Comparison of ENCODE assay signal across 18 mouse cellular contexts in the genomic region with DNA sequence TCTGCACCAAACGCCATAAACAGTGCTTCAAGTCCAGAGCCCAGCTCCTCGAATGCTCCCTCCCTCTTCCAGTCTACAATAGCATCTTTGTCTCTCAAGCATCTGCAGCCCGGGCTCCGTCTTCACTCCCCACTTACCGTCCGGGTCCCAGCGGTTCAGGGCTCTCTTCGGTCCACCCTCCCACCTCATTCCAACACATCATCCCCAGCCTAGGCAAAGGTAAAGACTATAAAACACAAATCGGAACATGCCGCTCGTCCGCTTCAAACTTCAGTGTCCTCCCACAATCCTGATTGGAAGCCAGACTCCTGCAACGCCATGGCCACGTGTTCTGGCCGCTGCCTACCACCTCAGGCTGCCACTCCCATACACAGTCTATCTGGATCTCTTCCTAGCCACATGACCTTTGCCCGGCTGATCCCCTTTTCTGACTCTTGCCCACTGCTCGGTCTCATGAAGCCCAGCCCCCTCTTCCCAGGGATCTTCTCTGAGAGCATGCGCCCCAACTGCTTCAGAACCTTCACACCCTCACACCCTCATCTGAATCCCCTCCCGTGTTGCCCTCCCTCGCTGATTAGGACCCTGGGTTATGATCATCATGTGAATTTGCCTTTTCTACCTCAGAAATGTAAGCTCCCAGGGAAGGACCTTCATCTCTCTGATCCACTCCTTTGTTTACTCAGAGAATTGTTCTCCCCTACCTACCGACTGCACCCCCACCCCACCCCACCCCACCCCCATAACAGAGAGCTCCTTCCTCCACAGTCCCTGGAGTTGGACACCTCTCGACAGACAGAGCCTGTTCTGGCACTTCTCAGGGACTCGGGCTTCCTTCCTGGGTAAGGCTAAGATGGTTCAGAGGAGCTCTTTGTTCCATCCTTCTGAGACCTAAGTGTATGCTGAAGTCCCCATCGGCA. TPM values are rescaled to one million over a fixed set of nuclear protein-coding genes. Genes with fewer than 3 reads are reported as not detected.
DNase-seq lines count a peak whose midpoint lies in the region; ATAC-seq lines count a peak whose summit lies in the region.
"Had no signal": no experiment of that assay in that cellular context is flagged by ENCODE, and none has a peak within 500 bp of the region (broad histone marks: within the 10 kb centered on the region; RNA-seq: fewer than 3 reads in every experiment).

No protein-coding gene starts in this region.

- no peak overlapping the region for H3K9ac ChIP-seq in liver, embryonic 15.5 days
- no peak overlapping the region for H3K9ac ChIP-seq in liver, embryonic 11.5 days (ENCODE audit: low read depth, low read length)
- H3K9ac ChIP-seq in intestine, embryonic 16.5 days (ENCODE audit: low read depth, low read length): peak overlapping the region; percentile 65
- no peak overlapping the region for H3K9ac ChIP-seq in limb, embryonic 13.5 days
- H3K9ac ChIP-seq: forebrain, embryonic 12.5 days; neural tube, embryonic 13.5 days had no signal

- no peaks in the 10 kb centered on the region for H3K36me3 ChIP-seq in liver, embryonic 15.5 days (replicated peaks)
- H3K36me3 ChIP-seq in liver, embryonic 11.5 days (ENCODE audit: control insufficient read depth, insufficient read depth, low read length): no peaks in the 10 kb centered on the region
- no peaks in the 10 kb centered on the region for H3K36me3 ChIP-seq in intestine, embryonic 16.5 days (ENCODE audit: control insufficient read depth, insufficient read depth, low read length)
- H3K36me3 ChIP-seq in limb, embryonic 13.5 days: no peaks in the 10 kb centered on the region
- H3K36me3 ChIP-seq: forebrain, embryonic 12.5 days; neural tube, embryonic 13.5 days had no signal

- no peak overlapping the region for H3K27ac ChIP-seq in liver, embryonic 15.5 days (replicated peaks)
- no peak overlapping the region for H3K27ac ChIP-seq in liver, embryonic 11.5 days (ENCODE audit: low read depth, low read length)
- peak overlapping the region; percentile 85 for H3K27ac ChIP-seq in intestine, embryonic 16.5 days (ENCODE audit: low read length)
- H3K27ac ChIP-seq in limb, embryonic 13.5 days: no peak overlapping the region
- H3K27ac ChIP-seq: forebrain, embryonic 12.5 days; neural tube, embryonic 13.5 days had no signal

- peak; percentile 28; the same call in 1 of the 2 replicates for ATAC-seq in liver, embryonic 15.5 days (ENCODE audit: insufficient read depth)
- no peak for ATAC-seq in liver, embryonic 11.5 days (replicated peaks; ENCODE audit: low FRiP score)
- peak; percentile 84 for ATAC-seq in intestine, embryonic 16.5 days
- ATAC-seq in limb, embryonic 13.5 days (ENCODE audit: low FRiP score, low read depth): 0 out of 2 replicates have a peak, but pooled peaks have one; percentile 20
- ATAC-seq: hindbrain, embryonic 16.5 days; Patski had no signal

- H3K9me3 ChIP-seq in liver, embryonic 15.5 days (replicated peaks): no peaks in the 10 kb centered on the region
- H3K9me3 ChIP-seq in liver, embryonic 11.5 days (ENCODE audit: control insufficient read depth, low read length): no peaks in the 10 kb centered on the region
- no peaks in the 10 kb centered on the region for H3K9me3 ChIP-seq in intestine, embryonic 16.5 days (ENCODE audit: control insufficient read depth, low read length)
- H3K9me3 ChIP-seq in limb, embryonic 13.5 days: no peaks in the 10 kb centered on the region
- H3K9me3 ChIP-seq: forebrain, embryonic 12.5 days; megakaryocyte, embryonic 14.5 days; neural tube, embryonic 13.5 days had no signal

- no peak overlapping the region for H3K4me2 ChIP-seq in liver, embryonic 15.5 days
- H3K4me2 ChIP-seq in liver, embryonic 11.5 days: no peak overlapping the region
- peak overlapping the region; percentile 44 for H3K4me2 ChIP-seq in intestine, embryonic 16.5 days (ENCODE audit: low read depth, low read length)
- peak overlapping the region; percentile 11; the same call in 1 of the 2 replicates for H3K4me2 ChIP-seq in limb, embryonic 13.5 days (replicated peaks)
- H3K4me2 ChIP-seq: forebrain, embryonic 12.5 days; neural tube, embryonic 13.5 days had no signal

- WGBS in liver, embryonic 15.5 days (ENCODE audit: insufficient replicate concordance): 64% methylated on average over 24 of the region's 24 CpGs
- 73% methylated on average over 24 of the region's 24 CpGs for WGBS in liver, embryonic 11.5 days
- 49% methylated on average over 24 of the region's 24 CpGs for WGBS in intestine, embryonic 16.5 days
- 66% methylated on average over 24 of the region's 24 CpGs for WGBS in limb, embryonic 13.5 days

- no peaks in the 10 kb centered on the region for H3K27me3 ChIP-seq in liver, embryonic 15.5 days
- no peaks in the 10 kb centered on the region for H3K27me3 ChIP-seq in liver, embryonic 11.5 days (replicated peaks; ENCODE audit: control insufficient read depth, insufficient read depth, low read length)
- H3K27me3 ChIP-seq in intestine, embryonic 16.5 days (replicated peaks; ENCODE audit: control insufficient read depth, insufficient read depth, low read length): no peaks in the 10 kb centered on the region
- H3K27me3 ChIP-seq in limb, embryonic 13.5 days: no peaks in the 10 kb centered on the region
- H3K27me3 ChIP-seq: forebrain, embryonic 12.5 days; neural tube, embryonic 13.5 days; Patski had no signal

- peaks cover 7% of the 10 kb centered on the region; the same call in 1 of the 2 replicates for H3K4me1 ChIP-seq in liver, embryonic 15.5 days (replicated peaks)
- H3K4me1 ChIP-seq in liver, embryonic 11.5 days (replicated peaks; ENCODE audit: control insufficient read depth, insufficient read depth, low read length): no peaks in the 10 kb centered on the region
- H3K4me1 ChIP-seq in intestine, embryonic 16.5 days (ENCODE audit: control insufficient read depth, insufficient read depth, low read length): peaks cover 27% of the 10 kb centered on the region
- H3K4me1 ChIP-seq in limb, embryonic 13.5 days: peaks cover 16% of the 10 kb centered on the region

- peak; percentile 95 for DNase-seq in heart, adult 11 months
- DNase-seq in heart, adult 9 months (ENCODE audit: low spot score in 2 of 2): no peak
- no peak for DNase-seq in liver, embryonic 11.5 days (ENCODE audit: low spot score)
- no peak for DNase-seq in urinary bladder, postnatal 10 days (ENCODE audit: low spot score)
- no peak for DNase-seq in urinary bladder, adult 18-20 months (ENCODE audit: low spot score in 2 of 2)
- DNase-seq: cerebellum, adult 18-20 months; heart, postnatal 10 days; lung, postnatal 10 days; thymus, postnatal 4 days had no signal

- no peak overlapping the region for H3K4me3 ChIP-seq in liver, embryonic 15.5 days (replicated peaks)
- no peak overlapping the region for H3K4me3 ChIP-seq in liver, embryonic 11.5 days (ENCODE audit: low read depth, low read length)
- peak overlapping the region; percentile 43 for H3K4me3 ChIP-seq in intestine, embryonic 16.5 days (ENCODE audit: low read length)
- no peak overlapping the region for H3K4me3 ChIP-seq in limb, embryonic 13.5 days
- H3K4me3 ChIP-seq: forebrain, embryonic 12.5 days; megakaryocyte, embryonic 14.5 days; neural tube, embryonic 13.5 days had no signal

RNA-seq across cellular contexts. Expression of a gene that starts 3.4 kb away (rescaled TPM):
- 0.20 TPM in 1 of 2 replicates, not detected in the other for polyA plus RNA-seq in liver, embryonic 15.5 days (2015; fragmentation: Nextera tagmentation; extraction: Ambion mirVana)
- not detected in 2 replicates for polyA plus RNA-seq in liver, embryonic 11.5 days (2014; fragmentation: Nextera tagmentation; extraction: Ambion mirVana)
- 274 and 322 TPM in 2 replicates for polyA plus RNA-seq in intestine, embryonic 16.5 days (2015; fragmentation: Nextera tagmentation; extraction: Ambion mirVana)
- polyA plus RNA-seq in limb, embryonic 13.5 days (2015; fragmentation: Nextera tagmentation; extraction: Ambion mirVana): 0.38 TPM in 1 of 2 replicates, not detected in the other
- polyA plus RNA-seq: embryonic facial prominence, embryonic 14.5 days; forebrain, embryonic 12.5 days; hindbrain, embryonic 16.5 days; neural tube, embryonic 13.5 days; Patski had no signal

RNA-seq across cellular contexts. Expression of a gene that starts 22.0 kb away (rescaled TPM):
- polyA plus RNA-seq in liver, embryonic 15.5 days (2015; fragmentation: Nextera tagmentation; extraction: Ambion mirVana): 158 and 174 TPM in 2 replicates
- 154 and 167 TPM in 2 replicates for polyA plus RNA-seq in liver, embryonic 11.5 days (2014; fragmentation: Nextera tagmentation; extraction: Ambion mirVana)
- 168 and 171 TPM in 2 replicates for polyA plus RNA-seq in intestine, embryonic 16.5 days (2015; fragmentation: Nextera tagmentation; extraction: Ambion mirVana)
- 260 TPM in 2 replicates for polyA plus RNA-seq in limb, embryonic 13.5 days (2015; fragmentation: Nextera tagmentation; extraction: Ambion mirVana)

RNA-seq across cellular contexts. Expression of a gene that starts 58.0 kb away (rescaled TPM):
- polyA plus RNA-seq in liver, embryonic 15.5 days (2015; fragmentation: Nextera tagmentation; extraction: Ambion mirVana): 28.8 and 38.6 TPM in 2 replicates
- 10.8 and 12.0 TPM in 2 replicates for polyA plus RNA-seq in liver, embryonic 11.5 days (2014; fragmentation: Nextera tagmentation; extraction: Ambion mirVana)
- 32.2 and 32.7 TPM in 2 replicates for polyA plus RNA-seq in intestine, embryonic 16.5 days (2015; fragmentation: Nextera tagmentation; extraction: Ambion mirVana)
- 33.3 and 33.5 TPM in 2 replicates for polyA plus RNA-seq in limb, embryonic 13.5 days (2015; fragmentation: Nextera tagmentation; extraction: Ambion mirVana)

Comparison
In these comparisons a context has a peak if more than half of its experiments do, and no peak if none do; other contexts are left out.
1. H3K4me2 ChIP-seq: peak in intestine, embryonic 16.5 days (single experiment) and limb, embryonic 13.5 days (single experiment); none in liver, embryonic 15.5 days (single experiment) and liver, embryonic 11.5 days (single experiment).
2. RNA of a gene that starts 3.4 kb away (polyA plus RNA-seq): 274 to 322 TPM in intestine, embryonic 16.5 days; 0.38 TPM in limb, embryonic 13.5 days, 0.20 TPM in liver, embryonic 15.5 days and not detected in liver, embryonic 11.5 days; every median in the first group is over 100 times any median in the second.